Comparison of ENCODE assay signal across 16 mouse cellular contexts in the genomic region with DNA sequence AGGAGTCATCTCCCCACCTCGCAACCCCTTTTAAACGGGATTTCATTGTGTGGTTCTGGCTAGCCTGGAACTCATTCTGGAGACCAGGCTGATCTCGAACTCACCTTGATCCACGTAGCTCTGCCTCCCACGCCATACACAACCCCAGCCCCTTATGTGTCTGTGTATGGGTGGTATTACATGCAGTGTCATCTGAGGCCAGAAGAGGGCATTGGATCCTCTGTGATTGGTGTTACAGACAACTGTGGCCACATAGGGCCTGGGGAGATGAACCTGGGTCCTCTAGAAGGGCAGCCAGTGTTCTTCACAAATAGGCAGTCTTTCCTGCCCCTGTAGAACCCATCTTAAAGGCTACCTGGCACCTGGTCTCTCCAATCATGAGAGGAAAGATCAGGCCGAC. TPM values are rescaled to one million over a fixed set of nuclear protein-coding genes. Genes with fewer than 3 reads are reported as not detected.
DNase-seq lines count a peak whose midpoint lies in the region; ATAC-seq and TF ChIP-seq lines count a peak whose summit lies in the region.
"Had no signal": no experiment of that assay in that cellular context is flagged by ENCODE, and none has a peak within 500 bp of the region (broad histone marks: within the 10 kb centered on the region; RNA-seq: fewer than 3 reads in every experiment).

No protein-coding gene starts in this region.

- no peaks in the 10 kb centered on the region for H3K4me1 ChIP-seq in bone marrow macrophage, adult 2 months (ENCODE audit: control insufficient read depth, insufficient read depth, low read length)
- H3K4me1 ChIP-seq in heart, embryonic 10.5 days = peaks cover 14% of the 10 kb centered on the region
- H3K4me1 ChIP-seq: neural tube, embryonic 13.5 days had no signal

- H3K27ac ChIP-seq in left cerebral cortex, adult 2 months = no peak overlapping the region
- H3K27ac ChIP-seq in bone marrow macrophage, adult 2 months (ENCODE audit: insufficient read depth, low read depth, low read length) = no peak overlapping the region
- H3K27ac ChIP-seq in heart, embryonic 10.5 days = no peak overlapping the region
- H3K27ac ChIP-seq: liver, embryonic 15.5 days; neural tube, embryonic 13.5 days had no signal

- H3K9me3 ChIP-seq in heart, embryonic 10.5 days = no peaks in the 10 kb centered on the region
- H3K9me3 ChIP-seq: liver, embryonic 15.5 days; neural tube, embryonic 13.5 days had no signal

- H3K36me3 ChIP-seq in heart, embryonic 10.5 days = peaks cover 11% of the 10 kb centered on the region; the same call in 1 of the 2 replicates
- H3K36me3 ChIP-seq: liver, embryonic 15.5 days had no signal

- no peak for ATAC-seq in CD4-positive, CD25-positive, alpha-beta regulatory T cell, adult 4 months

- DNase-seq in CD4-positive, CD25-positive, alpha-beta regulatory T cell, adult 2 months (ENCODE audit: low read depth, low spot score) = peak; percentile 31
- no peak for DNase-seq in left cerebral cortex, adult 2 months (ENCODE audit: extremely low spot score in 1 of 2, low spot score in 2 of 2)
- no peak for DNase-seq in left cerebral cortex, postnatal 36 days (ENCODE audit: low spot score in 2 of 2)
- DNase-seq in A20 (ENCODE audit: low read depth, low spot score) = peak; percentile 33
- no peak for DNase-seq in gastrocnemius, postnatal 14 days
- no peak for DNase-seq in heart, embryonic 10.5 days (ENCODE audit: low spot score)
- DNase-seq: embryo, embryonic 11 days; heart, postnatal 14 days; kidney, adult 9 months had no signal

- H3K4me3 ChIP-seq in left cerebral cortex, adult 2 months = no peak overlapping the region
- no peak overlapping the region for H3K4me3 ChIP-seq in bone marrow macrophage, adult 2 months (ENCODE audit: insufficient read depth, low read length)
- H3K4me3 ChIP-seq in heart, embryonic 10.5 days = no peak overlapping the region

- intact Hi-C loops in left cerebral cortex, adult 2 months (cut with DNase I) = no loop called here
- intact Hi-C loops in left cerebral cortex, postnatal 36 days (cut with DNase I) = no loop called here
- intact Hi-C loops in gastrocnemius, postnatal 14 days (cut with DNase I; ENCODE audit: low total_unique reads) = no loop called here

- TF ChIP-seq POLR2A in bone marrow macrophage, adult 2 months (IDR thresholded peaks at IDR 0.05; ENCODE audit: borderline replicate concordance, low read depth, low read length) = no peak

- peaks cover 26% of the 10 kb centered on the region for H3K27me3 ChIP-seq in heart, embryonic 10.5 days (ENCODE audit: insufficient read depth, poor library complexity, severe bottlenecking)

- 74% methylated on average over 6 of the region's 6 CpGs for WGBS in heart, embryonic 10.5 days

- peak; percentile 31 for TF ChIP-seq CTCF in left cerebral cortex, adult 2 months (IDR thresholded peaks at IDR 0.05)
- peak; percentile 29; the same call in 1 of the 2 replicates for TF ChIP-seq CTCF in bone marrow macrophage, adult 2 months (IDR thresholded peaks at IDR 0.05; ENCODE audit: low read depth, low read length)

RNA-seq across cellular contexts. Expression of gene Gal3st3, which starts 8.1 kb away (rescaled TPM):
- polyA plus RNA-seq in CD4-positive, CD25-positive, alpha-beta regulatory T cell, adult 4 months (2017; shearing (Covaris generic)) = under 1 TPM in 1 of 2 experiments, not detected in 1; 0.15 TPM
- total RNA-seq in left cerebral cortex, adult 2 months (2021) = 10 to 100 TPM; 78.0 to 80.9 TPM
- total RNA-seq in left cerebral cortex, postnatal 36 days (2021) = 10 to 100 TPM; 78.9 to 87.4 TPM
- polyA plus RNA-seq in bone marrow macrophage, adult 2 months (2012; ENCODE audit: insufficient read depth, insufficient read length, missing spikeins) = not detected in 2 replicates
- under 1 TPM in 1 of 2 experiments, not detected in 1; 0.16 TPM for total RNA-seq in gastrocnemius, postnatal 14 days (2021)
- polyA plus RNA-seq in heart, embryonic 10.5 days (2016; fragmentation: Nextera tagmentation; extraction: Ambion mirVana) = 2.8 and 4.5 TPM in 2 replicates

RNA-seq across cellular contexts. Expression of gene Sf3b2, which starts 11.0 kb away (rescaled TPM):
- polyA plus RNA-seq in CD4-positive, CD25-positive, alpha-beta regulatory T cell, adult 4 months (2017; shearing (Covaris generic)) = 100 to 1,000 TPM; 341 to 465 TPM
- total RNA-seq in left cerebral cortex, adult 2 months (2021) = 100 to 1,000 TPM; 194 to 201 TPM
- total RNA-seq in left cerebral cortex, postnatal 36 days (2021) = 100 to 1,000 TPM; 201 to 202 TPM
- 141 and 143 TPM in 2 replicates for polyA plus RNA-seq in bone marrow macrophage, adult 2 months (2012; ENCODE audit: insufficient read depth, insufficient read length, missing spikeins)
- total RNA-seq in gastrocnemius, postnatal 14 days (2021) = 10 to 100 TPM; 72.1 to 72.6 TPM
- polyA plus RNA-seq in heart, embryonic 10.5 days (2016; fragmentation: Nextera tagmentation; extraction: Ambion mirVana) = 261 and 313 TPM in 2 replicates

RNA-seq across cellular contexts. Expression of gene Catsper1, which starts 29.3 kb away (rescaled TPM):
- polyA plus RNA-seq in CD4-positive, CD25-positive, alpha-beta regulatory T cell, adult 4 months (2017; shearing (Covaris generic)) = not detected
- not detected for total RNA-seq in left cerebral cortex, adult 2 months (2021)
- total RNA-seq in left cerebral cortex, postnatal 36 days (2021) = not detected
- polyA plus RNA-seq in bone marrow macrophage, adult 2 months (2012; ENCODE audit: insufficient read depth, insufficient read length, missing spikeins) = not detected in 2 replicates
- total RNA-seq in gastrocnemius, postnatal 14 days (2021) = not detected
- not detected in 2 replicates for polyA plus RNA-seq in heart, embryonic 10.5 days (2016; fragmentation: Nextera tagmentation; extraction: Ambion mirVana)
- total RNA-seq: gastrocnemius, adult 8-10 months; heart, postnatal 14 days; left cerebral cortex, adult 18-20 months had no signal
- polyA plus RNA-seq: liver, embryonic 15.5 days; neural tube, embryonic 13.5 days; urinary bladder, adult 2 months had no signal

RNA-seq across cellular contexts. Expression of gene Pacs1, which starts 33.4 kb away (rescaled TPM):
- 10 to 100 TPM; 16.5 to 21.9 TPM for polyA plus RNA-seq in CD4-positive, CD25-positive, alpha-beta regulatory T cell, adult 4 months (2017; shearing (Covaris generic))
- 10 to 100 TPM; 57.5 to 61.2 TPM for total RNA-seq in left cerebral cortex, adult 2 months (2021)
- 10 to 100 TPM; 62.0 to 63.1 TPM for total RNA-seq in left cerebral cortex, postnatal 36 days (2021)
- polyA plus RNA-seq in bone marrow macrophage, adult 2 months (2012; ENCODE audit: insufficient read depth, insufficient read length, missing spikeins) = 25.2 and 32.7 TPM in 2 replicates
- total RNA-seq in gastrocnemius, postnatal 14 days (2021) = 1 to 10 TPM; 6.7 to 7.7 TPM
- polyA plus RNA-seq in heart, embryonic 10.5 days (2016; fragmentation: Nextera tagmentation; extraction: Ambion mirVana) = 23.1 and 23.4 TPM in 2 replicates

RNA-seq across cellular contexts. Expression of gene Cst6, which starts 43.1 kb away (rescaled TPM):
- 1 to 10 TPM; 2.7 to 3.2 TPM for polyA plus RNA-seq in CD4-positive, CD25-positive, alpha-beta regulatory T cell, adult 4 months (2017; shearing (Covaris generic))
- 10 to 100 TPM; 25.7 to 27.4 TPM for total RNA-seq in left cerebral cortex, adult 2 months (2021)
- total RNA-seq in left cerebral cortex, postnatal 36 days (2021) = 10 to 100 TPM; 20.8 to 35.6 TPM
- polyA plus RNA-seq in bone marrow macrophage, adult 2 months (2012; ENCODE audit: insufficient read depth, insufficient read length, missing spikeins) = not detected in 2 replicates
- total RNA-seq in gastrocnemius, postnatal 14 days (2021) = 1 to 10 TPM; 7.1 to 7.4 TPM
- polyA plus RNA-seq in heart, embryonic 10.5 days (2016; fragmentation: Nextera tagmentation; extraction: Ambion mirVana) = 0.23 TPM in 1 of 2 replicates, not detected in the other
- polyA plus RNA-seq: liver, embryonic 15.5 days had no signal

Comparison
In these comparisons a context has a peak if more than half of its experiments do, and no peak if none do; other contexts are left out.
1. DNase-seq: peak in CD4-positive, CD25-positive, alpha-beta regulatory T cell, adult 2 months (single experiment) and A20 (single experiment); none in left cerebral cortex, adult 2 months (0 of 2), left cerebral cortex, postnatal 36 days (0 of 2), gastrocnemius, postnatal 14 days (single experiment) and heart, embryonic 10.5 days (single experiment).
2. RNA of gene Gal3st3, which starts 8.1 kb away (total RNA-seq): 78.9 to 87.4 TPM in left cerebral cortex, postnatal 36 days and 78.0 to 80.9 TPM in left cerebral cortex, adult 2 months; 0.16 TPM in gastrocnemius, postnatal 14 days; every median in the first group is over 10 times any median in the second.